Mouse (Mus musculus) G1E (cell line): ENCODE results near the gene Nectin4.

Source experiments
- CTCF ChIP-seq: IDR thresholded peaks from 2 replicates; pipeline ENCODE4 v1.5.1; 2012; ENCODE audit warnings: low read depth, low read length, inconsistent platforms, mixed read lengths
- GATA1 ChIP-seq: IDR thresholded peaks from 2 replicates; pipeline ENCODE4 v1.6.1; 2012; ENCODE audit warnings: borderline replicate concordance, low read length, inconsistent platforms, mixed read lengths
- TAL1 ChIP-seq: conservative IDR thresholded peaks from 2 replicates; pipeline ENCODE4 v1.6.1; 2012; ENCODE audit warnings: low read depth, low read length, inconsistent platforms, mixed read lengths

- no peak for TF ChIP-seq CTCF
- TF ChIP-seq TAL1 = no peak
- no peak for TF ChIP-seq GATA1
These were observed 18.6 kb downstream of the Nectin4 start, which contains the start of gene Arhgap30 for GRCm38 (mm10) chr1:171388376-171389102.
